ENCODE assay signal across 8 mouse cellular contexts in genomic region chr1:38987865-38988211, GRCm38 (mm10). TPM values are rescaled to one million over a fixed set of nuclear protein-coding genes. Genes with fewer than 3 reads are reported as not detected.
DNase-seq lines count a peak whose midpoint lies in the region; ATAC-seq and TF ChIP-seq lines count a peak whose summit lies in the region.

No protein-coding gene starts in this region.

- no peaks in the 10 kb centered on the region for H3K27me3 ChIP-seq in embryonic facial prominence, embryonic 13.5 days
- no peaks in the 10 kb centered on the region for H3K27me3 ChIP-seq in limb, embryonic 10.5 days (ENCODE audit: low read depth, poor library complexity, severe bottlenecking)
- H3K27me3 ChIP-seq in neural tube, embryonic 14.5 days (ENCODE audit: control insufficient read depth, insufficient read depth, low read length), result no peaks in the 10 kb centered on the region

- peak; percentile 76; the same call in 1 of the 2 replicates for ATAC-seq in embryonic facial prominence, embryonic 13.5 days (ENCODE audit: insufficient number of reproducible peaks, insufficient read depth, low FRiP score, low TSS enrichment, low read depth)
- ATAC-seq in neural tube, embryonic 14.5 days (ENCODE audit: low read depth), result peak; percentile 87

- no peak for DNase-seq in left cerebral cortex, adult 2 months (ENCODE audit: extremely low spot score in 1 of 2, low spot score in 2 of 2)
- DNase-seq in left cerebral cortex, adult 18-20 months (ENCODE audit: low spot score in 2 of 2), result no peak
- DNase-seq in limb, embryonic 10.5 days (ENCODE audit: low spot score), result no peak
- DNase-seq in thymus, postnatal 10 days (ENCODE audit: low spot score in 2 of 2), result no peak
- DNase-seq in yolk sac, embryonic 10.5 days (ENCODE audit: low spot score), result no peak
- no peak for DNase-seq in gastrocnemius, postnatal 25 days

- H3K4me2 ChIP-seq in embryonic facial prominence, embryonic 13.5 days, result peak overlapping the region; percentile 89
- peak overlapping the region; percentile 86 for H3K4me2 ChIP-seq in neural tube, embryonic 14.5 days (ENCODE audit: low read depth, low read length)

- TF ChIP-seq CTCF in left cerebral cortex, adult 2 months (IDR thresholded peaks at IDR 0.05), result no peak

- H3K36me3 ChIP-seq in embryonic facial prominence, embryonic 13.5 days, result peaks cover 18% of the 10 kb centered on the region
- peaks cover 20% of the 10 kb centered on the region for H3K36me3 ChIP-seq in limb, embryonic 10.5 days
- no peaks in the 10 kb centered on the region for H3K36me3 ChIP-seq in neural tube, embryonic 14.5 days (ENCODE audit: control insufficient read depth, insufficient read depth, low read length)

- H3K4me3 ChIP-seq in left cerebral cortex, adult 2 months, result peak overlapping the region; percentile 88
- H3K4me3 ChIP-seq in embryonic facial prominence, embryonic 13.5 days, result peak overlapping the region; percentile 79
- peak overlapping the region; percentile 82 for H3K4me3 ChIP-seq in limb, embryonic 10.5 days
- peak overlapping the region; percentile 85 for H3K4me3 ChIP-seq in neural tube, embryonic 14.5 days (ENCODE audit: low read depth, low read length)

- H3K9me3 ChIP-seq in embryonic facial prominence, embryonic 13.5 days, result no peaks in the 10 kb centered on the region
- no peaks in the 10 kb centered on the region for H3K9me3 ChIP-seq in limb, embryonic 10.5 days (replicated peaks)
- no peaks in the 10 kb centered on the region for H3K9me3 ChIP-seq in neural tube, embryonic 14.5 days (ENCODE audit: control insufficient read depth, low read length)

- H3K4me1 ChIP-seq in embryonic facial prominence, embryonic 13.5 days, result peaks cover 24% of the 10 kb centered on the region
- H3K4me1 ChIP-seq in limb, embryonic 10.5 days, result peaks cover 15% of the 10 kb centered on the region
- peaks cover 5% of the 10 kb centered on the region for H3K4me1 ChIP-seq in neural tube, embryonic 14.5 days (ENCODE audit: control insufficient read depth, insufficient read depth, low read length)

- H3K9ac ChIP-seq in embryonic facial prominence, embryonic 13.5 days, result peak overlapping the region; percentile 87
- peak overlapping the region; percentile 78 for H3K9ac ChIP-seq in neural tube, embryonic 14.5 days (replicated peaks; ENCODE audit: low read depth, low read length)

- WGBS in embryonic facial prominence, embryonic 13.5 days, result under 1% methylated on average over 25 of the region's 25 CpGs
- WGBS in limb, embryonic 10.5 days, result under 1% methylated on average over 25 of the region's 25 CpGs
- under 1% methylated on average over 25 of the region's 25 CpGs for WGBS in neural tube, embryonic 14.5 days

- intact Hi-C loops in left cerebral cortex, adult 2 months (cut with DNase I), result loop anchor here (5.0 kb wide), 1 partner anchor 91 kb away; the partner anchor contains the start of gene Chst10

- peak overlapping the region; percentile 97 for H3K27ac ChIP-seq in left cerebral cortex, adult 2 months
- H3K27ac ChIP-seq in embryonic facial prominence, embryonic 13.5 days, result peak overlapping the region; percentile 83
- H3K27ac ChIP-seq in limb, embryonic 10.5 days, result peak overlapping the region; percentile 92
- peak overlapping the region; percentile 73 for H3K27ac ChIP-seq in neural tube, embryonic 14.5 days (ENCODE audit: low read depth, low read length)

RNA-seq across cellular contexts. Expression of gene Pdcl3, which starts 2.4 kb away (rescaled TPM):
- 10 to 100 TPM; 32.2 to 40.8 TPM for total RNA-seq in left cerebral cortex, adult 2 months (2021)
- 10 to 100 TPM; 38.7 to 41.3 TPM for total RNA-seq in left cerebral cortex, adult 18-20 months (2021)
- 173 and 175 TPM in 2 replicates for polyA plus RNA-seq in embryonic facial prominence, embryonic 13.5 days (2015; fragmentation: Nextera tagmentation; extraction: Ambion mirVana)
- 148 and 150 TPM in 2 replicates for polyA plus RNA-seq in limb, embryonic 10.5 days (2016; fragmentation: Nextera tagmentation; extraction: Ambion mirVana)
- polyA plus RNA-seq in neural tube, embryonic 14.5 days (2014; fragmentation: Nextera tagmentation; extraction: Ambion mirVana), result 167 and 168 TPM in 2 replicates
- 10 to 100 TPM; 58.6 to 58.7 TPM for total RNA-seq in gastrocnemius, postnatal 25 days (2021)

RNA-seq across cellular contexts. Expression of gene Nms, which starts 48.9 kb away (rescaled TPM):
- not detected for total RNA-seq in left cerebral cortex, adult 2 months (2021)
- not detected for total RNA-seq in left cerebral cortex, adult 18-20 months (2021)
- not detected in 2 replicates for polyA plus RNA-seq in embryonic facial prominence, embryonic 13.5 days (2015; fragmentation: Nextera tagmentation; extraction: Ambion mirVana)
- polyA plus RNA-seq in limb, embryonic 10.5 days (2016; fragmentation: Nextera tagmentation; extraction: Ambion mirVana), result not detected in 2 replicates
- 6.1 and 8.4 TPM in 2 replicates for polyA plus RNA-seq in neural tube, embryonic 14.5 days (2014; fragmentation: Nextera tagmentation; extraction: Ambion mirVana)
- total RNA-seq in gastrocnemius, postnatal 25 days (2021), result not detected
